Mouse (Mus musculus) embryonic fibroblast, embryonic 13.5 days (primary cell): ENCODE measurements around the gene Tead1.

ENCODE experiments used
- CTCF ChIP-seq: IDR thresholded peaks from 2 replicates; pipeline ENCODE4 v1.5.1; 2011; ENCODE audit warnings: mild to moderate bottlenecking, control low read depth, low read length, moderate library complexity, borderline replicate concordance; ENCODE audit not compliant: insufficient read depth
- POLR2A ChIP-seq: IDR thresholded peaks from 2 replicates; pipeline ENCODE4 v1.6.1; 2011; ENCODE audit warnings: low read depth, mild to moderate bottlenecking, control low read depth, low read length, moderate library complexity

- TF ChIP-seq CTCF, result no peak
- TF ChIP-seq POLR2A, result no peak
These were observed 64.7 kb downstream of the Tead1 start for GRCm38 (mm10) chr7:112743621-112744395.
